Mouse (Mus musculus) myocyte (in vitro differentiated cells): ENCODE results near the gene Sema3e. TPM values are rescaled to one million over a fixed set of nuclear protein-coding genes. Genes with fewer than 3 reads are reported as not detected.

Source experiments
- H3K27me3 ChIP-seq: one replicate; pipeline ENCODE4 v1.6.1; 2011; ENCODE audit not compliant: control insufficient read depth, insufficient read depth, insufficient read length
- H3K36me3 ChIP-seq: one replicate; pipeline ENCODE4 v1.6.1; 2011; ENCODE audit not compliant: control insufficient read depth, insufficient read depth
- H3K4me2 ChIP-seq: one replicate; pipeline ENCODE4 v1.6.1; 2011; ENCODE audit warnings: low read depth, control low read depth
- H3K4me3 ChIP-seq: one replicate; pipeline ENCODE4 v1.5.1; 2011; ENCODE audit warnings: mild to moderate bottlenecking, control low read depth, moderate library complexity
- H3K79me2 ChIP-seq: one replicate; pipeline ENCODE4 v1.6.1; 2011; ENCODE audit not compliant: control insufficient read depth, insufficient read depth
- H3ac ChIP-seq: one replicate; pipeline ENCODE4 v1.6.1; 2011; ENCODE audit not compliant: control insufficient read depth, insufficient read length
- CEBPB ChIP-seq: IDR thresholded peaks from 2 replicates; pipeline ENCODE4 v1.6.1; 2011; ENCODE audit warnings: mild to moderate bottlenecking, moderate library complexity; ENCODE audit not compliant: poor library complexity, insufficient read depth, severe bottlenecking
- E2F4 ChIP-seq: IDR thresholded peaks from one replicate; pipeline ENCODE4 v1.6.1; 2011; ENCODE audit warnings: mild to moderate bottlenecking, control low read depth, moderate library complexity; ENCODE audit not compliant: insufficient read depth
- MAX ChIP-seq: IDR thresholded peaks from one replicate; pipeline ENCODE4 v1.6.1; 2011; ENCODE audit warnings: low read depth, mild to moderate bottlenecking, control low read depth
- MYOD1 ChIP-seq, 3 experiments: IDR thresholded peaks; one replicate each; pipeline ENCODE4 v1.6.1; 2011; ENCODE audit warnings: control low read depth in 2 of 3, low read depth in 2 of 3, mild to moderate bottlenecking in 2 of 3, moderate library complexity in 1 of 3; ENCODE audit not compliant: insufficient read length in 2 of 3, control insufficient read depth in 1 of 3
- MYOG ChIP-seq, 3 experiments: IDR thresholded peaks; one replicate each; pipeline ENCODE4 v1.6.1; 2011; ENCODE audit warnings: control low read depth in 2 of 3, low read depth in 2 of 3, mild to moderate bottlenecking in 2 of 3; ENCODE audit not compliant: insufficient read length in 2 of 3, control insufficient read depth in 1 of 3, insufficient read depth in 1 of 3
- POLR2A ChIP-seq: IDR thresholded peaks from one replicate; pipeline ENCODE4 v1.6.1; 2011; ENCODE audit warnings: low read depth, mild to moderate bottlenecking, control low read depth, moderate library complexity; ENCODE audit not compliant: insufficient read length
- POLR2AphosphoS2 ChIP-seq: IDR thresholded peaks from one replicate; pipeline ENCODE4 v1.6.1; 2011; ENCODE audit warnings: low read depth, control low read depth; ENCODE audit not compliant: insufficient read length
- REST ChIP-seq: IDR thresholded peaks from one replicate; pipeline ENCODE4 v1.6.1; 2011; ENCODE audit warnings: mild to moderate bottlenecking, control low read depth, moderate library complexity; ENCODE audit not compliant: insufficient read depth, insufficient read length
- SRF ChIP-seq: IDR thresholded peaks from one replicate; pipeline ENCODE4 v1.6.1; 2011; ENCODE audit warnings: low read depth; ENCODE audit not compliant: control insufficient read depth, insufficient read length
- TCF12 ChIP-seq: IDR thresholded peaks from one replicate; pipeline ENCODE4 v1.6.1; 2011; ENCODE audit warnings: mild to moderate bottlenecking, control low read depth; ENCODE audit not compliant: poor library complexity, insufficient read depth, severe bottlenecking
- TCF3 ChIP-seq: IDR thresholded peaks from one replicate; pipeline ENCODE4 v1.6.1; 2011; ENCODE audit warnings: low read depth, control low read depth; ENCODE audit not compliant: insufficient read length
- USF1 ChIP-seq: IDR thresholded peaks from one replicate; pipeline ENCODE4 v1.6.1; 2011; ENCODE audit warnings: low read depth, mild to moderate bottlenecking, control low read depth, moderate library complexity
- polyA plus RNA-seq: library from polyadenylated mRNA; unstranded; fragments of >200 nt; fragmentation: generic; extraction: Trizol; gene quantifications from one replicate; pipeline ENCODE4 v1.2.1, GENCODE M21; 2012; ENCODE audit warnings: missing spikeins

The Sema3e gene
- polyA plus RNA-seq, 1 experiment, result 9.9 TPM

DNA sequence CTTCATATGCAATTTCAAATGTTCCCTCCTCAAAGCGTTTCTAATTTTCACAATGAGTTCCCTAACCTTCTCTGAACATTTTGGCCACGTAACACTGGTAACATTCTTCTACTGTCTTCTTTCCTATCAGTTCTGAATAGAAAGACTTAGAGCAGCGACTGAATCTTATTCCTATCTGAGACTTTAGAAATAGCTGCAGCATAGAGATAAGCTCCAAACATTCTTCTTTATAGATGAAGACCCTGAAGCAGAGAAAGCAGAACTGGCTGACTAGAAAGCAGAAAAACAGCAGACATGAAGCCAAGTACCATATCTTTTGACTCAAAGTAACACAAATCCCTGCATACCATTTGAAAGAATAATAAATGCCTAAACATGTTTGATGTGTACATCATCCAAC is 39.4 kb upstream of the Sema3e start:
- TF ChIP-seq MYOG (IDR thresholded peaks at IDR 0.05; ENCODE audit: control insufficient read depth in 1 of 3, insufficient read depth in 1 of 3, insufficient read length in 2 of 3, low read depth in 2 of 3) (no peak), POLR2A (no peak), MAX (no peak), TCF3 (no peak)
- no peak overlapping the region for H3K4me2 ChIP-seq
- no peaks in the 10 kb centered on the region for H3K27me3 ChIP-seq
- no peak overlapping the region for H3K4me3 ChIP-seq
- no peak overlapping the region for H3ac ChIP-seq
- no peaks in the 10 kb centered on the region for H3K79me2 ChIP-seq
- H3K36me3 ChIP-seq, result no peaks in the 10 kb centered on the region

GRCm38 (mm10) chr5:13987123-13987522 is 38.0 kb upstream of the Sema3e start:
- H3ac ChIP-seq, result no peak overlapping the region
- H3K27me3 ChIP-seq, result no peaks in the 10 kb centered on the region
- H3K4me2 ChIP-seq, result no peak overlapping the region
- H3K4me3 ChIP-seq, result no peak overlapping the region
- H3K79me2 ChIP-seq, result no peaks in the 10 kb centered on the region
- TF ChIP-seq POLR2AphosphoS2 (no peak), E2F4 (no peak), MYOG (IDR thresholded peaks at IDR 0.05; ENCODE audit: control insufficient read depth in 1 of 3, insufficient read depth in 1 of 3, insufficient read length in 2 of 3, low read depth in 2 of 3) (no peak), TCF3 (no peak), CEBPB (no peak), MAX (no peak), TCF12 (no peak), MYOD1 (IDR thresholded peaks at IDR 0.05; ENCODE audit: control insufficient read depth in 1 of 3, insufficient read length in 2 of 3, low read depth in 2 of 3) (no peak), USF1 (no peak), POLR2A (no peak), REST (no peak)
- no peaks in the 10 kb centered on the region for H3K36me3 ChIP-seq

DNA sequence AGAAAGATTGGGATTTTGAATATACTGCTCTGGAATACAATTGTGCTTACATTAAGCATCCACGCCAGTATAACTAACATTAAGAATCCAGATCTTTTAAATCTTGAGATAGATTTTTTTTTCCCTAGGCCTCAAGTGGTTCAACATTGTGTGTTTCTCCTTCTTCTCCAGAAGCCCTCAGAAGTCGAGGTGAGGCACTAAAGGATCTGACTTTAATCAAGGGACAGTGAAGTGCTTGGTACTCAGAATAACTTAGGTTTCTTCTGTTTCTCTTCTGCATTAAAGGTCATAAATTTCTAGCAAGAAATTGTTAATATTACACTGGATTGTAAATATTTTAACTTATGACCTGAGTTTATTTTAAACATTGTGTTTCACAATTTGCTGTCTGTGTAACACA is 37.1 kb upstream of the Sema3e start:
- no peaks in the 10 kb centered on the region for H3K27me3 ChIP-seq
- no peaks in the 10 kb centered on the region for H3K36me3 ChIP-seq
- no peak overlapping the region for H3K4me2 ChIP-seq
- no peak overlapping the region for H3ac ChIP-seq
- H3K4me3 ChIP-seq, result no peak overlapping the region
- TF ChIP-seq REST (no peak), MAX (no peak), CEBPB (no peak), TCF3 (no peak), MYOD1 (IDR thresholded peaks at IDR 0.05; ENCODE audit: control insufficient read depth in 1 of 3, insufficient read length in 2 of 3, low read depth in 2 of 3) (no peak), TCF12 (no peak), POLR2AphosphoS2 (no peak), SRF (no peak), USF1 (no peak), POLR2A (no peak), MYOG (IDR thresholded peaks at IDR 0.05; ENCODE audit: control insufficient read depth in 1 of 3, insufficient read depth in 1 of 3, insufficient read length in 2 of 3, low read depth in 2 of 3) (no peak), E2F4 (no peak)
- H3K79me2 ChIP-seq, result no peaks in the 10 kb centered on the region

DNA sequence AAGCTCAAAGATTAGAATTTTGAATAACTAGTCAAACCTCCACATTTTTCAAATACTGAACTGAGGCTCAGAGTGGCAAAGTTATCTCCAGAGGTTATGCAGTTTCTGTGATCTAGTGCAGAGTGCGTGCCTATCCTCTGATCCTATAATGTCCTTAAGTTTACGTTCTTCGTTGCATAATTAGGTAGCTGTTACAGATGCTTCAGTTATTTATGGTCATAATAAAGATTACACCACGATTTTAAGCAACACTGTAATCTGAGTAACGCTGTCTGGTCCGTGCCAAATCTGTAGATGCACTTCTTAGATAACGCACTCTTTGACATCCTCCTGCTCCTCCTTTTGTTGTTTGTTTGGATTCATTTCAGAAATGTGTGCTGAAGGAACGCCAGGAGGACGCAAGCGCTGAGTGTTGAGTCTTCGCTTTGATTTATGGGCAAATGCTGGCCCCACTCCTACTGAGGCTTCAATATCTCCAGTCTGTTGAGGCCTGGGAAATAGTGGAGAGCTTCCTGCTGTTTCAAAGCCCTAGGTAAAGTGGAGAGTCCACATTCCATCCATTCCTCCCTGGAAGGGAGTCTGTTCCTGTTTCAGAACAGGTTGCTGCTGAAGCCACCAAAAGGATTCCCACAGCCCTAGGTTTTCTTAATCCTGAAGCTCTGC is 32.2 kb upstream of the Sema3e start:
- Histone ChIP-seq H3K4me2 (peak overlapping the region; percentile 69), H3K79me2 (no peaks in the 10 kb centered on the region), H3K4me3 (no peak overlapping the region), H3ac (no peak overlapping the region), H3K36me3 (no peaks in the 10 kb centered on the region), H3K27me3 (no peaks in the 10 kb centered on the region)
- TF ChIP-seq CEBPB (peak; percentile 80), TCF3 (no peak), USF1 (no peak)

DNA sequence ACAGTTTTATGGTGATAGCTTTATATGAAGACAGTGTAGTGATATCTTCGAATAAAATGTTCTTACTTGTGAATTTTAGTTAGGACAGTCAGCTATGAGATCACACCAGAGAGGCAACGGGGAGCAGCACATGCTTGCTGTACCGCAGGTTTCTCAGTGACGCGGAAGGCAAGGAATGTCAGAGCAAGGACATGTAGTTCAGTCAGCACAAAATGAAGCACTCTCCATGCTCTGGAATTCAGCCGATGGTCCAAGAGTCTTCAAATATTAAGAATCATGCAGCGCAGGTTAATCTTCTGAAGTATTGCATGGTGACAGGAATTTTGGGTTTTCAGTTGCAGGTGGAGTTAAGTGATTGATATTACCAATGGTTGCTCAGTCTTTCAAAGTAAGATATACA is 3.3 kb downstream of the Sema3e start:
- no peaks in the 10 kb centered on the region for H3K27me3 ChIP-seq
- no peak for TF ChIP-seq REST
- no peak for TF ChIP-seq CEBPB
- no peak for TF ChIP-seq POLR2AphosphoS2
- TF ChIP-seq USF1, result no peak
- no peak for TF ChIP-seq POLR2A
- H3K79me2 ChIP-seq, result peaks cover 56% of the 10 kb centered on the region
- peak overlapping the region; percentile 87 for H3K4me3 ChIP-seq
- no peak overlapping the region for H3ac ChIP-seq
- H3K4me2 ChIP-seq, result peak overlapping the region; percentile 90
- H3K36me3 ChIP-seq, result no peaks in the 10 kb centered on the region
